In genomic region chr11:11892993-11893602, GRCm38 (mm10) we compare ENCODE assay signal across 17 mouse cellular contexts. TPM values are rescaled to one million over a fixed set of nuclear protein-coding genes. Genes with fewer than 3 reads are reported as not detected.
DNase-seq lines count a peak whose midpoint lies in the region; ATAC-seq and TF ChIP-seq lines count a peak whose summit lies in the region.
"Had no signal": no experiment of that assay in that cellular context is flagged by ENCODE, and none has a peak within 500 bp of the region (broad histone marks: within the 10 kb centered on the region; RNA-seq: fewer than 3 reads in every experiment).

No protein-coding gene starts in this region.

- DNase-seq in heart, postnatal 25 days (ENCODE audit: low spot score) = no peak
- no peak for DNase-seq in lung, adult 2 months
- no peak for DNase-seq in layer of hippocampus, adult 18-20 months (ENCODE audit: low spot score in 2 of 2)
- DNase-seq in spleen, postnatal 36 days (ENCODE audit: low spot score in 2 of 2) = no peak
- DNase-seq: adrenal gland, postnatal 36 days; cerebellum, adult 9-10 months; kidney, postnatal 4 days; liver, embryonic 13.5 days; lung, postnatal 4 days; right cerebral cortex, postnatal 25 days had no signal

- 64% methylated on average over 10 of the region's 10 CpGs for WGBS in heart, embryonic 15.5 days
- WGBS in lung, embryonic 16.5 days = 22% methylated on average over 10 of the region's 10 CpGs
- WGBS in lung, adult 2 months = 45% methylated on average over 10 of the region's 10 CpGs
- 39% methylated on average over 10 of the region's 10 CpGs for WGBS in limb, embryonic 15.5 days

- H3K4me2 ChIP-seq in heart, embryonic 15.5 days = no peak overlapping the region
- peak overlapping the region; percentile 15 for H3K4me2 ChIP-seq in lung, embryonic 16.5 days (ENCODE audit: low read depth, low read length)
- H3K4me2 ChIP-seq in limb, embryonic 15.5 days = no peak overlapping the region
- H3K4me2 ChIP-seq: forebrain, embryonic 13.5 days; hindbrain, embryonic 15.5 days; liver, embryonic 13.5 days; midbrain, embryonic 12.5 days; neural tube, embryonic 15.5 days had no signal

- H3K4me3 ChIP-seq in heart, embryonic 15.5 days = no peak overlapping the region
- H3K4me3 ChIP-seq in lung, embryonic 16.5 days (ENCODE audit: low read length) = no peak overlapping the region
- no peak overlapping the region for H3K4me3 ChIP-seq in lung, adult 2 months (replicated peaks; ENCODE audit: extremely low read depth, low read depth, low read length)
- no peak overlapping the region for H3K4me3 ChIP-seq in limb, embryonic 15.5 days
- H3K4me3 ChIP-seq: forebrain, embryonic 13.5 days; hindbrain, embryonic 15.5 days; liver, embryonic 13.5 days; midbrain, embryonic 12.5 days; neural tube, embryonic 15.5 days had no signal

- no peaks in the 10 kb centered on the region for H3K27me3 ChIP-seq in heart, embryonic 15.5 days
- H3K27me3 ChIP-seq in lung, embryonic 16.5 days (ENCODE audit: control insufficient read depth, insufficient read depth, low read depth, low read length) = no peaks in the 10 kb centered on the region
- no peaks in the 10 kb centered on the region for H3K27me3 ChIP-seq in limb, embryonic 15.5 days
- H3K27me3 ChIP-seq: forebrain, embryonic 13.5 days; hindbrain, embryonic 15.5 days; liver, embryonic 13.5 days; midbrain, embryonic 12.5 days; neural tube, embryonic 15.5 days had no signal

- no peak for TF ChIP-seq CTCF in lung, adult 2 months (IDR thresholded peaks at IDR 0.05; ENCODE audit: insufficient read depth, low read length)

- H3K4me1 ChIP-seq in heart, embryonic 15.5 days (replicated peaks) = peaks cover 10% of the 10 kb centered on the region; the same call in 1 of the 2 replicates
- H3K4me1 ChIP-seq in lung, embryonic 16.5 days (replicated peaks; ENCODE audit: control insufficient read depth, insufficient read depth, low read length) = peaks cover 11% of the 10 kb centered on the region; the same call in 1 of the 2 replicates
- H3K4me1 ChIP-seq in lung, adult 2 months (ENCODE audit: control insufficient read depth, insufficient read depth, low read length) = no peaks in the 10 kb centered on the region
- no peaks in the 10 kb centered on the region for H3K4me1 ChIP-seq in limb, embryonic 15.5 days
- H3K4me1 ChIP-seq: neural tube, embryonic 15.5 days had no signal

- H3K9ac ChIP-seq in heart, embryonic 15.5 days = no peak overlapping the region
- H3K9ac ChIP-seq in lung, embryonic 16.5 days (ENCODE audit: low read length) = peak overlapping the region; percentile 25; the same call in 1 of the 2 replicates
- no peak overlapping the region for H3K9ac ChIP-seq in limb, embryonic 15.5 days
- H3K9ac ChIP-seq: forebrain, embryonic 13.5 days; hindbrain, embryonic 15.5 days; liver, embryonic 13.5 days; midbrain, embryonic 12.5 days; neural tube, embryonic 15.5 days had no signal

- H3K27ac ChIP-seq in heart, embryonic 15.5 days = peak overlapping the region; percentile 22
- peak overlapping the region; percentile 89 for H3K27ac ChIP-seq in lung, embryonic 16.5 days (ENCODE audit: low read length)
- no peak overlapping the region for H3K27ac ChIP-seq in limb, embryonic 15.5 days
- H3K27ac ChIP-seq: forebrain, embryonic 13.5 days; hindbrain, embryonic 15.5 days; liver, embryonic 13.5 days; midbrain, embryonic 12.5 days; neural tube, embryonic 15.5 days had no signal

- no peak for TF ChIP-seq POLR2A in lung, adult 2 months (IDR thresholded peaks at IDR 0.05; ENCODE audit: borderline replicate concordance, extremely low read depth, low read depth, low read length)

- intact Hi-C loops in heart, postnatal 25 days (cut with DNase I) = no loop called here

- no peaks in the 10 kb centered on the region for H3K9me3 ChIP-seq in heart, embryonic 15.5 days (replicated peaks)
- no peaks in the 10 kb centered on the region for H3K9me3 ChIP-seq in lung, embryonic 16.5 days (ENCODE audit: control insufficient read depth, low read length)
- H3K9me3 ChIP-seq in limb, embryonic 15.5 days = no peaks in the 10 kb centered on the region
- H3K9me3 ChIP-seq: forebrain, embryonic 13.5 days; hindbrain, embryonic 15.5 days; liver, embryonic 13.5 days; midbrain, embryonic 12.5 days; neural tube, embryonic 15.5 days had no signal

- no peaks in the 10 kb centered on the region for H3K36me3 ChIP-seq in heart, embryonic 15.5 days
- no peaks in the 10 kb centered on the region for H3K36me3 ChIP-seq in lung, embryonic 16.5 days (ENCODE audit: control insufficient read depth, insufficient read depth, low read length)
- no peaks in the 10 kb centered on the region for H3K36me3 ChIP-seq in limb, embryonic 15.5 days
- H3K36me3 ChIP-seq: hindbrain, embryonic 15.5 days; liver, embryonic 13.5 days; midbrain, embryonic 12.5 days; neural tube, embryonic 15.5 days had no signal

- no peak for ATAC-seq in heart, embryonic 15.5 days (replicated peaks; ENCODE audit: insufficient number of reproducible peaks, insufficient read depth, low FRiP score, low read depth)
- peak; percentile 43; the same call in 1 of the 2 replicates for ATAC-seq in lung, embryonic 16.5 days (ENCODE audit: low read depth)
- ATAC-seq in limb, embryonic 15.5 days (ENCODE audit: insufficient number of reproducible peaks, low FRiP score, low TSS enrichment, low read depth) = peak; percentile 63; the same call in 1 of the 2 replicates
- ATAC-seq: forebrain, embryonic 13.5 days had no signal

RNA-seq across cellular contexts. Expression of gene Ddc, which starts 4.8 kb away (rescaled TPM):
- polyA plus RNA-seq in heart, embryonic 15.5 days (2015; fragmentation: Nextera tagmentation; extraction: Ambion mirVana) = 92.1 and 115 TPM in 2 replicates
- 1 to 10 TPM; 2.5 TPM for total RNA-seq in heart, postnatal 25 days (2021)
- 15.9 and 17.7 TPM in 2 replicates for polyA plus RNA-seq in lung, embryonic 16.5 days (2015; fragmentation: Nextera tagmentation; extraction: Ambion mirVana)
- polyA plus RNA-seq in lung, adult 2 months (2012; rRNA removed) = 1.5 and 3.6 TPM in 2 replicates
- polyA plus RNA-seq in limb, embryonic 15.5 days (2015; fragmentation: Nextera tagmentation; extraction: Ambion mirVana) = 17.6 and 35.9 TPM in 2 replicates
- 1 to 10 TPM; 7.7 to 8.1 TPM for total RNA-seq in layer of hippocampus, adult 18-20 months (2021)
